Mouse (Mus musculus): Measurements from ENCODE around the gene Nfrkb. TPM values are rescaled to one million over a fixed set of nuclear protein-coding genes. Genes with fewer than 3 reads are reported as not detected.
A peak's percentile ranks its signal among the peaks of the same experiment; 100 is the strongest.

Gene Nfrkb
- polyA plus RNA-seq, 1 experiment from 2014 or later = 29.9 TPM

DNA sequence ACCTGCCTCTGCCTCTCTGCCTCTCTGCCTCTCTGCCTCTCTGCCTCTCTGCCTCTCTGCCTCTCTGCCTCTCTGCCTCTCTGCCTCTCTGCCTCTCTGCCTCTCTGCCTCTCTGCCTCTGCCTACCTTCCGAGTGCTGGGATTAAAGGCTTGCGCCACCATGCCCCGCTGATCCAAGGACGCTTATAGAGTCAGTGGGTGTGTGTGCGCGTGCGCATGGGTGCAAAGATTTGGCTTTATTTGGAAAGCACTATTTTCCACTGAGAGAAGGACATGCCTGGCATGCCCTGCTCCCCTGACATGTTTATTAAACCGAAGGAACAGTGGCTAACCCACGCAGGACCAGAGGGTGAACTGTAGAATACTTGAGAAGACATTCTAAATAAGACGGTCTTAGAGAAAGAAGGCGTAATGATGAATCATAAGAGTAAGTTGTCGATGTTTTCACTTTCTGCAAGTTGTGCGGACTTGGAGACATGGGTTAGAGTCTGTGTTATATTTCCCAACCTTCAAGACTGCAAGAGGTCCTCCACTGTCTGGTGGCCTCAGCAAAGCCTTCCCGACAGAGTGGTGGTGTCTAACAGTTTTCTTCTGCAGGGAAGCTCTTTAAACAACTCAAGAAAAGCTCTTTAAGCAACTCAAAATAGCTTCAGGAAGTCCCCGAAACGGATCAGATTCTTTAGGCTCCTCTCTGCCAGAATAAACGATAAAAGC lies 1.0 kb upstream of the Nfrkb start:
- H3K27me3 ChIP-seq = no peaks in the 10 kb centered on the region
- no peak for ATAC-seq (ENCODE audit: low FRiP score, low read depth)
- H3K4me2 ChIP-seq = peak overlapping the region; percentile 64
- H3K27ac ChIP-seq (replicated peaks) = no peak overlapping the region
- H3K36me3 ChIP-seq = peaks cover 8% of the 10 kb centered on the region; the same call in 1 of the 2 replicates
- H3K9ac ChIP-seq = no peak overlapping the region
- no peaks in the 10 kb centered on the region for H3K9me3 ChIP-seq
- H3K4me1 ChIP-seq (replicated peaks) = peaks cover 27% of the 10 kb centered on the region
- H3K4me3 ChIP-seq = peak overlapping the region; percentile 80
- 85% methylated on average over 17 of the region's 17 CpGs for WGBS

DNA sequence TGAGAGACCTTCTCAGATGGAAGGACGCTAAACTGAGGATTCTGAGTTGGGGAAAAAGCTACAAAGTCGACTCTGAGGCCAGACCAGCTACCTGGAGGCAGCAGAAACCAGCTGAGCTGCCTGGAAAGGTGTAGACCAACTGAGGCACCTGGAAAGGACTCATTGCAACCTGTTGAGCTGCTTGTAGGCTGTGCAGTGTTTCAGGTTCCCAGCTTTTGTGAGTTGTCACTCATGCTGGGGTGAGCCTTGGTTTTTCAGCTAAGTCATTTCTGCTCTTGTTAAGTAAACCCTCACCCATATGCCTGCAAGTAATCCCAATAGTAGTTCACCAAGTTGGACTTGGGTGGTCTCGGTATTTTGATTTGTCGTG lies 507 bp upstream of the Nfrkb start:
- no peaks in the 10 kb centered on the region for H3K27me3 ChIP-seq
- 29% methylated on average over 4 of the region's 4 CpGs for WGBS
- H3K4me1 ChIP-seq (replicated peaks) = peaks cover 27% of the 10 kb centered on the region
- peak overlapping the region; percentile 69 for H3K9ac ChIP-seq
- no peaks in the 10 kb centered on the region for H3K9me3 ChIP-seq
- peak overlapping the region; percentile 64 for H3K4me2 ChIP-seq
- H3K36me3 ChIP-seq = peaks cover 9% of the 10 kb centered on the region
- ATAC-seq (ENCODE audit: low FRiP score, low read depth) = peak; percentile 46
- H3K27ac ChIP-seq (replicated peaks) = peak overlapping the region; percentile 73
- peak overlapping the region; percentile 80 for H3K4me3 ChIP-seq

DNA sequence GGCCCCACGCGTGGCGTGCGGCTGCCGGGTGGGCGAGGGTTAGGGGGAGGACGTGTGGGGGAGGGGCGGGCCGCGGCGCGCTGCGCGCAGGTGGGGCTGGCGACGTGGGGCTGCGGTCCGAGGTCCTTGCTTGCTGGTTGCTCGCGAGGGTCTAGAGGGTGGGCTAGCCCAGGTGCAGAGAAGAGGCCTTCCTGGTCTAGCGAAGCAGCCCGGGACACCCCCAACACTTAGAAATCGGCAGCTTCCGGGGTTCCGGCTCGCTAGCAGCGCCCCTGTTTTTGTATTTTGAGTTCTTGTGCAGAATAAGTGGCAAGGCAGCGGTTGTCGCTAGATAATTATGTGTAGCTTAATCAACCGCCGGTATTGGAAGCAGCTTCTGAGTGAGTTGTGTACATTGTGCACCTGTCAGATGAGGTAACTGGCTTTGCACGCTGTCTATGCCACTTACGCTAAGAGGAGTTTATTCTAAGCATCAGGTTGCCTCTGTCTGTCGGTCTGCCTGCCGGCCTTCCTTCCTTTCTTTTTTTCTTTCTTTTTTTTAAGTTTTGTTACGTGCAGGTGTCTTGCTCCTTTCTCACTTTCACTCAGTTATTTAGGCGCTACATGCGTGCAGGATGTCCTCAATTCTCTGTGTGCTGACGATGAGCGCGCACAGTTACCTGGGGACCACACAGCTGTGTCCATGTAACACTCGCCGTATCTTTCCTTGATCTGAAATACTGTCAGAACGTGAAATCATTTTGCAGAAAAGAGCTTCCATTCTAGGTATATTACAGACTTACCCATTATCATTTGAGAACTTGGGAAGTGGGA lies 582 bp downstream of the Nfrkb start:
- 11% methylated on average over 37 of the region's 44 CpGs for WGBS
- peak overlapping the region; percentile 64 for H3K4me2 ChIP-seq
- no peaks in the 10 kb centered on the region for H3K9me3 ChIP-seq

DNA sequence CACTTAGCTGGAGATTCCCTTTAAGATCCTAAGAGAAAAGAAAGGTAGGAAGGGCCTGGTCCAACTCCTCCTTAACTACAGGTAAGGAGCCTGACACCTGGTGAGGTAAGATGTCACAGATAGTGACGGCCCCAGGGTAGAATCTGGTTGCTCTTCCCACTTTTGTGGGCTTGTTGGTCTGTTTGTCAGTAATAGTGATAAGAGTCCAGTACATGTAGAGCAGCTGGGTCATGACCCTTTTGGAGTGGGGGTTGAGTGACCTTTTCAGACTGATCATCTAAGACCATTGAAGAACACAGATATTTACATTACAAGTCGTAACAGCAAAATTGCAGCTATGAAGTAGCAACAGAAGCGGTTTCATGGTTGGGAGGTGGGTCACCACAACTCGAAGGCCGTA lies 1.2 kb downstream of the Nfrkb start:
- H3K9me3 ChIP-seq = no peaks in the 10 kb centered on the region
- H3K9ac ChIP-seq = no peak overlapping the region
- H3K4me2 ChIP-seq = peak overlapping the region; percentile 64
- H3K36me3 ChIP-seq = peaks cover 26% of the 10 kb centered on the region
- H3K27me3 ChIP-seq = no peaks in the 10 kb centered on the region
- peak overlapping the region; percentile 80 for H3K4me3 ChIP-seq
- WGBS = 95% methylated on average over 5 of the region's 5 CpGs
- ATAC-seq (ENCODE audit: low FRiP score, low read depth) = no peak
- no peak overlapping the region for H3K27ac ChIP-seq (replicated peaks)
- H3K4me1 ChIP-seq (replicated peaks) = peaks cover 27% of the 10 kb centered on the region

More for the DNA sequence above, 582 bp downstream of the Nfrkb start:
- Histone ChIP-seq H3K9ac (peak overlapping the region; percentile 69), H3K4me3 (peak overlapping the region; percentile 80), H3K4me1 (replicated peaks) (peaks cover 27% of the 10 kb centered on the region), H3K27ac (replicated peaks) (peak overlapping the region; percentile 73), H3K36me3 (peaks cover 20% of the 10 kb centered on the region), H3K27me3 (no peaks in the 10 kb centered on the region)
- peak; percentile 85 for ATAC-seq (ENCODE audit: low FRiP score, low read depth)

DNA sequence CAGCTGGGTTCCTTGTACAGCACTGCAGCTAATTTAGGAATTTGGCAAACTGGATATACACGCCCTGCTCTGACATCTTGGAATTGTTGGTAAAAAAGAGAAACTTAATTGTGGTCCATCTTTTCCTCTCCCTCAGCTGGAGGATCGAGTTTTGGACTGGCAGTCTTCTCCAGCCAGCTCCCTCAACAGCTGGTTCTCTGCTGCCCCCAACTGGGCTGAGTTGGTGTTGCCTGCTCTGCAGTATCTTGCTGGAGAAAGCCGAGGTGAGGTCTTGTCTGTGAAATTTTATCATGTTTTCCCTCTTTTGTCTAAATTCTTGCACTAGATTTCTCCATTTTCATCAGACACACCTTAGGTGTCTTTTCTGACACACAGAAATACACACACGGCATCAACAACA lies 14.4 kb downstream of the Nfrkb start:
- ATAC-seq (ENCODE audit: low FRiP score, low read depth) = no peak
- Histone ChIP-seq H3K4me2 (no peak overlapping the region), H3K9ac (no peak overlapping the region), H3K9me3 (no peaks in the 10 kb centered on the region), H3K4me3 (no peak overlapping the region), H3K4me1 (replicated peaks) (no peaks in the 10 kb centered on the region), H3K27ac (replicated peaks) (no peak overlapping the region), H3K36me3 (peaks cover 92% of the 10 kb centered on the region), H3K27me3 (no peaks in the 10 kb centered on the region)
- 57% methylated on average over 4 of the region's 4 CpGs for WGBS

DNA sequence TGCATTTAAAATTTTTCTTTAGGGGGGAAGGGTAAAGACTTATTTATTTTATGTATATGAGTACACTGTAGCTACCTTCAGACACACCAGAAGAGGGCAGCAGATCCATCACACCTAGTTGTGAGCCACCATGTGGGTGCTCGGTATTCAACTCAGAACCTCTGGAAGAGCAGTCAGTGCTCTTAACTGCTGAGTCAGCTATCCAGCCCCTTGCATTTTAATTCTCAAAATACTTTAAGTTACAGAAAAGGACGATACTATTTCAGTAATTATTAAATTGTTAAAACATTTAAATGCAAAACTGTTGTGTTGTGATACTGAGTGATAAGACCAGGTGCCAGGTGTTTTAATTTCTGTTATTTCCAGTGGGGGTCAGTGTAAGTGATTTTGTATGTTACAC lies 18.3 kb downstream of the Nfrkb start:
- Histone ChIP-seq H3K27ac (replicated peaks) (no peak overlapping the region), H3K4me3 (no peak overlapping the region), H3K9ac (no peak overlapping the region), H3K4me1 (replicated peaks) (no peaks in the 10 kb centered on the region), H3K9me3 (no peaks in the 10 kb centered on the region), H3K36me3 (peaks cover 85% of the 10 kb centered on the region), H3K27me3 (no peaks in the 10 kb centered on the region), H3K4me2 (no peak overlapping the region)
- WGBS = 92% methylated on average over 2 of the region's 2 CpGs
- no peak for ATAC-seq (ENCODE audit: low FRiP score, low read depth)

DNA sequence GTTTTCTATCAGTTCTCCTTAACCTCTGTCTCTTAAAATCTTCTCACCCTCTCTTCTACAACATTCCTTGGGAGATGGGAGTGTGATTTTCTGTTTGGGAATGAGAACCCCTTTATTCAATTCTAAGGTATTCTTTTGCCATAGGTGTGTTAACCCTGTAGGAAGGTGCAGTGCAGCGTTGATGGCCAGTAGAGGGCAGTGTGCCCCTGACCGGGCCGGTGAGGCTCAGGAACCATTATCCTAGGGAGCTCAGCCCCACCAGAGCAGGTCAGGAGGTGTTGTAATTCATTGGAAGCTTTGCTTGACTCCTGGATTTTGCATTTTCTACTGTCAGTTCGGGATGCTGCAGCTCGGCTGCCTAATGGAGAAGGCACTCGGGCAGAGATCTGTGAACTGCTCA lies 19.2 kb downstream of the Nfrkb start:
- 72% methylated on average over 6 of the region's 6 CpGs for WGBS

DNA sequence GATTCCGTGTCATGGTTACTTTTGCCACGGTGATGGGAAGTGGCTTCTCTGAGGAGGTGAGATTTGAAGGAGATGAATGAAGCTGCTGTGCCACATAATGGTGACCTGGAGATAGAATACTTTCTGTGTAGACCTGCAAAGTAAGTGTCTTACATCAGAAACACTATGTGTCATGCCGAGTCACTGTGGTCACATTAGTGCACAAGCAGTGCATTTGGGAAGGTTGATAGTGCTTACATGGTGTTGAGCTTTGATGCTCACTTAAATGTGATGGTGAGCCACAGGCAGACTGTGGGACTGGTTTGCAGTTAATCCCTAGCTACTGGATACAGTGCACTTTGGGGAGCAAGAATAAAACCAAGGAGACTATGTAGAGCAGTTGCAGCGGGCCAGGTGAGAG lies 26.2 kb downstream of the Nfrkb start:
- Histone ChIP-seq H3K9me3 (no peaks in the 10 kb centered on the region), H3K4me1 (replicated peaks) (no peaks in the 10 kb centered on the region), H3K27ac (replicated peaks) (no peak overlapping the region), H3K36me3 (peaks cover 86% of the 10 kb centered on the region), H3K27me3 (no peaks in the 10 kb centered on the region), H3K4me2 (no peak overlapping the region), H3K4me3 (no peak overlapping the region), H3K9ac (no peak overlapping the region)
- 93% methylated on average over 4 of the region's 4 CpGs for WGBS
- no peak for ATAC-seq (ENCODE audit: low FRiP score, low read depth)

More for the DNA sequence above, 19.2 kb downstream of the Nfrkb start:
- Histone ChIP-seq H3K9me3 (no peaks in the 10 kb centered on the region), H3K9ac (no peak overlapping the region), H3K27ac (replicated peaks) (no peak overlapping the region), H3K4me3 (no peak overlapping the region), H3K4me1 (replicated peaks) (no peaks in the 10 kb centered on the region), H3K36me3 (peaks cover 87% of the 10 kb centered on the region), H3K4me2 (no peak overlapping the region), H3K27me3 (no peaks in the 10 kb centered on the region)
- ATAC-seq (ENCODE audit: low FRiP score, low read depth) = no peak

DNA sequence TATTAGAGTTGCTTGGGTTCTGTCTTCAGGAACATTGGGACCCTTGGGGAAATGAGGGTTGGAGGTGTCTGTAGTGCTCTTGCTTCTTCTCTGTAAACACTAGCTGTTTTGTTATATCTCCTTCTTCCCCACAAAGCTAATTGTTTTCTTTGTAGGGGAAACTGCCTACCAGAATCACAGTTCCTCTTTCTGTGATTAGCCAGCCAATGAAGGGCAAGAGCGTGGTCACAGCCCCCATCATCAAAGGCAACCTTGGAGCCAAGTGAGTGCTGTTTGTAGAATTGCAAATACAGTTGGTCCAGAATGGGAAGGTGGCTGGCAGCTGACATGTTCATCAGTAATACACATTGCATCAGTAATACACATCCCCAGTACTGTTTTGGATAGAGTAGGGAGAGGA lies 32.8 kb downstream of the Nfrkb start:
- H3K9ac ChIP-seq = no peak overlapping the region
- 94% methylated on average over 1 of the region's 1 CpGs for WGBS
- H3K9me3 ChIP-seq = no peaks in the 10 kb centered on the region
- ATAC-seq (ENCODE audit: low FRiP score, low read depth) = no peak
- no peaks in the 10 kb centered on the region for H3K4me1 ChIP-seq (replicated peaks)
- H3K4me2 ChIP-seq = no peak overlapping the region
- H3K27me3 ChIP-seq = no peaks in the 10 kb centered on the region
- no peak overlapping the region for H3K4me3 ChIP-seq
- H3K27ac ChIP-seq (replicated peaks) = no peak overlapping the region
- H3K36me3 ChIP-seq = peaks cover 81% of the 10 kb centered on the region

DNA sequence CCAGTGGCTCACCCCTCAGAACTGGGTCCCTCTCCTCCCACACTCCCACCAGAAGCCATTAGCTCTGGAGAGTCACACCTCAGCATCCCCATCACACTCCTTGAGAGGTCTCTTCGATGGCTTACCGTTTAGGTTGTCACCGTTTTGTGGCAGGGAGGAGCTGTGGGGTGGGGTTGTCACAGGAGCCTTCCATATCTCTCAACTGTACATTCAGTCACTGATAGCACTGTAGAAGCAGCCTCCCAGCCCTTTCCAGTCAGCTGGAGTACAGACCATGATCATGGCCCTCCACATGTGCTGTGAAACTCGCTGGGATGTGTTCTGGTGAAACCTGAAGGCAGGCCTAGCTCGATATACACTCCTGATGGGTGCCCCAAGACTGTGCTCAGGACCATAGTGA lies 36.2 kb downstream of the Nfrkb start:
- no peak for ATAC-seq (ENCODE audit: low FRiP score, low read depth)
- Histone ChIP-seq H3K9me3 (no peaks in the 10 kb centered on the region), H3K27ac (replicated peaks) (no peak overlapping the region), H3K4me2 (no peak overlapping the region), H3K27me3 (no peaks in the 10 kb centered on the region), H3K9ac (no peak overlapping the region), H3K4me1 (replicated peaks) (no peaks in the 10 kb centered on the region), H3K4me3 (no peak overlapping the region), H3K36me3 (peaks cover 54% of the 10 kb centered on the region)
- WGBS = 92% methylated on average over 5 of the region's 5 CpGs

DNA sequence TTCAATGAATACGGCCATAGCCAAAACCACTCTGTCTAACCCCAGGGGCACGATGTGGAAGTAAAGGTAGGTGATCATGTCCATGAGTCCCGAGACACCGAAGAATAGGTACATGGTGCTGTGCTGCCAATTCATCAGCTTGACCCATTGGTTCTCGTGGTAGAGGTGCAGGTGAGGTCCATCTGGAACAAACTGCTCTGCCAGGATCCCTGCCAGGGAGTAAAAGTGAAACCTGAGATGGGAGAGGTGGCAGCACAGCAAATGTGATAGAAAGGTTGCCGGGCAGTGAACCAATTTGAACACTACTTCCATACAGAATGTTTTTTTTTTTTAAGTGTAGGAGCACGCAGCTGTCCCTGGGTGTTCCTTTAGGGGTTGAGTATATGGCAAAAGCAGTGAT lies 43.0 kb downstream of the Nfrkb start:
- Histone ChIP-seq H3K36me3 (0 out of 2 replicates have a peak, but pooled peaks cover 2% of the 10 kb centered on the region), H3K4me3 (no peak overlapping the region), H3K27ac (replicated peaks) (no peak overlapping the region), H3K9me3 (no peaks in the 10 kb centered on the region), H3K4me1 (replicated peaks) (no peaks in the 10 kb centered on the region), H3K27me3 (no peaks in the 10 kb centered on the region), H3K4me2 (no peak overlapping the region), H3K9ac (no peak overlapping the region)
- 93% methylated on average over 7 of the region's 7 CpGs for WGBS
- no peak for ATAC-seq (ENCODE audit: low FRiP score, low read depth)

DNA sequence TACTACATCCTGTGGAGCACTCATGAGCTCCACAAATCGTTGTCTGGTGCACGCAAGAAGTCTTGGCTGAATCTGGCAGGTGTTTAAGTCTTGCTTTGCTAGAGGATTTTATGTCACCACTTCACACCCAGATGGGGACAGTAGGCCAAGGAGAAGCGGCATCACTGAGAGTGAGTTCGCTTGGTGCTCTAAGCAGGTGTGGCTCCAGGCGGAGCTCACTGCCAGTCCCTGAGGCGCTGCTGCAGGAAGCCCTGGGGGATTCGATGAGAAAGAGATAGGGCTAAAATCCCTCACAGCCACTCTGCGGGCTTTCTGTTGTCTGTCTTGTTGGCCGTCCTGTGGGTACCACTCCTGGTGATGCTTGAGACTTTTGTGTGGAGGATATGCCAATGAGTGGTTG lies 44.0 kb downstream of the Nfrkb start:
- no peak for ATAC-seq (ENCODE audit: low FRiP score, low read depth)
- no peak overlapping the region for H3K9ac ChIP-seq
- WGBS = 77% methylated on average over 9 of the region's 9 CpGs
- H3K4me1 ChIP-seq (replicated peaks) = no peaks in the 10 kb centered on the region
- no peak overlapping the region for H3K27ac ChIP-seq (replicated peaks)
- no peaks in the 10 kb centered on the region for H3K9me3 ChIP-seq
- H3K4me2 ChIP-seq = no peak overlapping the region
- H3K4me3 ChIP-seq = no peak overlapping the region
- H3K36me3 ChIP-seq = no peaks in the 10 kb centered on the region
- H3K27me3 ChIP-seq = no peaks in the 10 kb centered on the region

Measured in hindbrain, embryonic 15.5 days (tissue).